Mouse (Mus musculus) activated CD4-positive, CD25-positive, alpha-beta regulatory T cell, adult 4 months (primary cell): ENCODE measurements around the gene Olfr769. TPM values are rescaled to one million over a fixed set of nuclear protein-coding genes. Genes with fewer than 3 reads are reported as not detected.
"Not testable (repeated sequence)": the region's sequence is repeated elsewhere in the genome, so short reads cannot be mapped to it uniquely, and the experiment has no call there.

Source experiments
- ATAC-seq: one replicate; pipeline ENCODE4 v1.8.0; 2017
- polyA plus RNA-seq, 2 experiments: library from polyadenylated mRNA; unstranded; fragments of 100-300 nt; shearing (Covaris generic); gene quantifications; one replicate each; pipeline ENCODE4 v1.2.1; 2017

The Olfr769 gene
- under 1 TPM in 1 of 2 experiments, not detected in 1; 0.21 TPM for polyA plus RNA-seq

DNA sequence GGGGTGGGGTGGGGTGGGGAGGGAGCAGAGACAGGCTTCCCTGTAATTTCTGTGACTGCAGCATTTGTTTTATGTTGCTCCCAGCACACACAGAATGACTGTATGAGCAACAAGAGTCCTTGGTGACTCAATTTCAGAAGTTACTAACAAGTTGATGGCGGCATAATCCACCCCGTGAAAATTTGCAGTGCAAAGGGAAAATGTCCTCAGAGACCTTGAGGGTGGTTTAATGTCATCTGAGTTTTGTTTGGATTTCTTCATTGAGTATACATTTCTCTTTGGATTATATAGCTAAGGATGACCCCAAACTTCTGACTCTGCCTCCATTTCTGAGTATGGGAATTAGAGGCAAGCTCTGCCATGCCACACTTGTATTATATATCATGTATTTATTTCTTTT lies at the start of gene Olfr769:
Gene Olfr769, minus strand, starts transcription at position 101 of the 400 bp plus-strand sequence.
- no peak for ATAC-seq

DNA sequence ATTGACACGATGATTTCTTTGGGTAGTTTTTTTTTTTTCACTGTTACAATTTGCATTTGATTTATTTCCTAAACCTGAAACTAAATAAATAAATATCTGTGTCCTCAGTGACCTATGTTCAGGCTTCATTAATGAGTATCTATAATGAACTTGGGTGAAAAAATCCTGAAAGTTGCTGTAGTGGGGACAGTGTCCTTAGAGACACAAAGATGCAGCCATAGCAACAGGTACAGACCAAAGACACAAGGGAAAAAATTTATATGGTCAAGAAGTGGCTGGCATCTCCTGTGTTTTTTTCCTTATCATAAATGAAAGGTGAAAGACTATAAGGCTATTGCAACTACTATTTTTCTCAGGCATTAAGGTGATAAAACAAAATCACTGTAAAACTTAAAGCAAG lies 47.0 kb upstream of the Olfr769 start, which contains the start of gene Olfr771:
Gene Olfr771, minus strand, starts transcription at position 101 of the 400 bp plus-strand sequence.
- no peak for ATAC-seq

DNA sequence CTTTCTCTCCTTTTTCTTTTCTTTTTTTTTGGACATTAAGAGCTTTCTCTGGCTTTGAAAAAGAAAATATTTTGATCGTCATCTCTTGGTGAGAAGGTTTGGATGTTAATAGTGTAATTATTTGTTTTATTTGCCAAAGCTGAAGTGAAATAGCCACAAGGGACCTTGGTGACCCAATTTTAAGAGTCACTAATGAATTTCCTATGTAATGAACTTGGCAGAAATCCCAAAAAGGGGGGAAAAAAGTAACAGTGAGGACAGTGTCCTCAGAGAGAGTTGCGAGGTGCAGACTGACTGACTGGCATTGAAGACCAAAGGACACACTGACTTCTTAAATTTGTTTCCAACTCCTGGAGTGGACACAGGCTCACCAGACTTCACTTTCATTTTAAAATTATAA lies 21.2 kb upstream of the Olfr769 start, which contains the start of gene Olfr770:
Gene Olfr770, minus strand, starts transcription at position 101 of the 400 bp plus-strand sequence.
- ATAC-seq: no peak

DNA sequence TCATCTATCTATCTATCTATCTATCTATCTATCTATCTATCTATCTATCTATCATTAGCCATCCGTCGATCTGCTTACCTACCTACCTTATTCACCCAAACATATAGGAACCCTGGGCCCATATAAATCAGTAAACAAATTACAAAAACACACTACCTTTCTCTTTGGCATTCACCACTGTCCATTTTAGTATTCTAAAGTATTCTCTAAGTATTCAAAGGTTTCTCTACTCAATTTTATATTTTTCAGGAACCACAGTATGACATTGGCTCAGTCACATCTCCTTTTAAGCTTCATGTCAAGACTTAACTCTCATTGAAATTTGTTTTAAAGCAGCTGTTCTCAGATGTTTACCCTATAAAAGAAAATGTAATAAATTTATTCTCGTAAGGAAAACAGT lies 2.5 kb downstream of the Olfr769 start:
- ATAC-seq: no peak

DNA sequence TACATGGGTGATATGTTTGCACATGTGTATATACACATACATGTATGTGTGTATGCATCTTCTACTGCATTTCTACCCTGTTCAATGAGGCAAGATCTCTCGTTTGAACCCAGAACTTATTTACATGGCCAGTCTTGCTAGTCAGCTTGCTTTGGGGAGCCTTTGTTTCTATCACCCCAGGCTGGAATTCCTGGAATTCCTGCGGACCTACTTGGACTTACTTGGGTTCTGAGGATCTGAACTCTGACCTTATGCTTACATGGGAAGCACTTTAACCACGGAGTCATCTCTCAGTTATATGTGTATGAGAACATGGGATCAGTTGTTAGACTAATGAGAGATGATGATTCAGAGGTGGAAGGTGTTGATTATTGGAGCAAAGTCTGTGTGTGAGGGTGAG lies 16.4 kb downstream of the Olfr769 start:
- ATAC-seq: no peak

DNA sequence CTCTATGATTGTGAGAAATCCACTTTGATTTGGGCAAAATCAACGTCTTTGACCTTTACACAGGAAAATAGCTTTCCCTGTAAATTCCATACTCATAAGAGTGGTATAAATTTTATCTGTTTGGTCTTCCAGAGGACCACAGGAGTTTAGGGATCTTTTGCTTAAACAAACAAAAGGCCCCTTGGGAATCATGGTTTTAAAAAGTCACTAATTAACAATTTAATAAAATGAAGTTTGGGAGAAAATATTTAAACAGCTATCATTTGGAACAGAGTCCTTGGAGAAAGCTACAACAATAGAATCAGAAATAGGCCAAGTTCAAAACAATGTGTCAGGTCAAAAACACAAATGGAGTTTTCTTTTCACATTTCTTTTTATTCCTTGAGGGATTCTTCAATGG lies 18.4 kb downstream of the Olfr769 start, which contains the start of gene Olfr768:
Gene Olfr768, minus strand, starts transcription at position 101 of the 400 bp plus-strand sequence.
- no peak for ATAC-seq

DNA sequence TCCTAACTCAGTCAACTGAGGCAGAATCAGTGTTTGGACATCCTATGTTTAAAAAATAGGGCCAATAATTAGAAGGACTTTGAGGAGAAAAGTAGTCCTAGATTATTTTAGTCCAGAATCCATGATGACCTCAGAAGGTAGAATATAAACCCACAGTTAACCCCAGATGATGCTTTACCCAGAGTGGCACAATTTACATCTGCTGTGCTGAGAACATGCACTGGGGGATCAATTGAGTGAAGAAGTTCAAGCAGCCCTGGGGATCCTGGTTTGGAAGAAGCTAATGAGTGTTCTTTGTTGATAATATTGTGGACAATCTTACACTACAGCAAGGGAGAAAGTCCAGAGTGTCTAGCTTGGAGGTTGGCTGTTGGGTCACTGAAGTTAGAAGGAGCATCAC lies 34.9 kb downstream of the Olfr769 start, which contains the start of gene Olfr767:
Gene Olfr767, minus strand, starts transcription at position 101 of the 400 bp plus-strand sequence.
- ATAC-seq: not testable (repeated sequence)

DNA sequence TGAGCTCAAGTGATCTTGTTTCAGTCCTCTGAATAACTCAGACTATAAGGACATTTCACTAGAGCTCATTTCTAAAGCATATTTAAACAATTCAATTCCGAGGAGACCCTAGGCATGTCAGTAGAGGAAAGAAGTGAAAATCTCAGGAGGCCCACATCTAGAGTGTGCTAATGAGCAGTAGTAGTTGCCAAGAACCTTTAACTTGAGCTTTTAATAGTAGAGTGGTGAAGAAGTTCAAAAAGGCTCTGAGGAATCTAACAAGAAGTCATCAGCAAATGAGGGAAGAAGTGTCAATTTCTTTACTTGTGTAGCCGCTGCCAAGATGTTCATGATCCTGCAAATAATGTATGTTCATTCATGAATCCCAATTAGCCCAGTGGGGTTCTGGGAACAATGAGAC lies 48.8 kb downstream of the Olfr769 start, which contains the start of gene Olfr766-ps1:
Gene Olfr766-ps1, minus strand, starts transcription at position 101 of the 400 bp plus-strand sequence.
- ATAC-seq: no peak

Other genes with a start within 250 kb of the Olfr769 start
- gene Gdf11, start 226.1 kb downstream of the Olfr769 start, polyA plus RNA-seq: 1 to 10 TPM; 5.0 to 5.6 TPM
- under 1 TPM; 0.69 to 0.92 TPM for gene Cd63, start 216.9 kb downstream of the Olfr769 start, polyA plus RNA-seq
- gene Rdh5, start 195.0 kb downstream of the Olfr769 start, polyA plus RNA-seq: 1 to 10 TPM; 5.7 to 8.9 TPM
- 100 to 1,000 TPM; 218 to 252 TPM for gene Bloc1s1, start 193.8 kb downstream of the Olfr769 start, polyA plus RNA-seq
- 1 to 10 TPM; 2.9 to 6.1 TPM for gene Itga7, start 184.0 kb downstream of the Olfr769 start, polyA plus RNA-seq
- gene Mettl7b, start 156.9 kb downstream of the Olfr769 start, polyA plus RNA-seq: not detected
- not detected for gene Olfr9, start 128.4 kb downstream of the Olfr769 start, polyA plus RNA-seq
- gene Olfr763, start 107.1 kb downstream of the Olfr769 start, polyA plus RNA-seq: not detected
- not detected for gene Olfr764-ps1, start 78.0 kb downstream of the Olfr769 start, polyA plus RNA-seq
- gene Olfr765, start 67.9 kb downstream of the Olfr769 start, polyA plus RNA-seq: not detected
- not detected for gene Olfr766-ps1, start 48.9 kb downstream of the Olfr769 start, polyA plus RNA-seq
- under 1 TPM in 1 of 2 experiments, not detected in 1; 0.09 TPM for gene Olfr767, start 35.0 kb downstream of the Olfr769 start, polyA plus RNA-seq
- not detected for gene Olfr768, start 18.5 kb downstream of the Olfr769 start, polyA plus RNA-seq
- gene Olfr770, start 21.1 kb upstream of the Olfr769 start, polyA plus RNA-seq: not detected
- not detected for gene Olfr771, start 46.9 kb upstream of the Olfr769 start, polyA plus RNA-seq
- gene Olfr772, start 60.1 kb upstream of the Olfr769 start, polyA plus RNA-seq: not detected
- gene Olfr773, start 69.6 kb upstream of the Olfr769 start, polyA plus RNA-seq: not detected
- not detected for gene Olfr774, start 118.3 kb upstream of the Olfr769 start, polyA plus RNA-seq
- gene Olfr775, start 130.6 kb upstream of the Olfr769 start, polyA plus RNA-seq: not detected
- not detected for gene Olfr776, start 141.3 kb upstream of the Olfr769 start, polyA plus RNA-seq
- gene Olfr777, start 153.6 kb upstream of the Olfr769 start, polyA plus RNA-seq: not detected
- under 1 TPM in 1 of 2 experiments, not detected in 1; 0.33 TPM for gene Olfr780, start 200.3 kb upstream of the Olfr769 start, polyA plus RNA-seq
- gene Olfr781, start 211.0 kb upstream of the Olfr769 start, polyA plus RNA-seq: not detected
- gene Olfr782, start 231.0 kb upstream of the Olfr769 start, polyA plus RNA-seq: not detected